Mouse (Mus musculus) embryonic facial prominence, embryonic 14.5 days (tissue): ENCODE data around the gene Zc3h18. TPM values are rescaled to one million over a fixed set of nuclear protein-coding genes. Genes with fewer than 3 reads are reported as not detected.
A peak's percentile ranks its signal among the peaks of the same experiment; 100 is the strongest.

ENCODE experiments used
- ATAC-seq: fragments of 200-750 bp; cut with Nextera tagmentation; 2 replicates; pipeline ENCODE4 v1.8.0; 2017; ENCODE audit warnings: low read depth, moderate number of reproducible peaks, moderate TSS enrichment
- DNase-seq: peaks from one replicate; pipeline ENCODE4 v3.0.0-alpha.2; 2015; ENCODE audit warnings: low spot score
- H3K27ac ChIP-seq: fragments of 300-500 bp; sonication (generic); replicated peaks from 2 replicates; pipeline ENCODE4 v1.5.1; 2014; ENCODE audit warnings: low read depth, mild to moderate bottlenecking, low read length, moderate library complexity
- H3K27me3 ChIP-seq: fragments of 300-500 bp; sonication (generic); replicated peaks from 2 replicates; pipeline ENCODE4 v1.6.1; 2014; ENCODE audit warnings: low read length; ENCODE audit not compliant: control insufficient read depth, insufficient read depth
- H3K36me3 ChIP-seq: fragments of 300-500 bp; sonication (generic); 2 replicates; pipeline ENCODE4 v1.6.1; 2014; ENCODE audit warnings: low read length, mixed read lengths; ENCODE audit not compliant: control insufficient read depth, insufficient read depth
- H3K4me1 ChIP-seq: fragments of 300-500 bp; sonication (generic); 2 replicates; pipeline ENCODE4 v1.6.1; 2014; ENCODE audit warnings: antibody characterized with exemption, low read length; ENCODE audit not compliant: control insufficient read depth, insufficient read depth
- H3K4me2 ChIP-seq: fragments of 300-500 bp; sonication (generic); 2 replicates; pipeline ENCODE4 v1.6.1; 2014; ENCODE audit warnings: low read depth, mild to moderate bottlenecking, low read length, moderate library complexity, mixed read lengths
- H3K4me3 ChIP-seq: fragments of 300-500 bp; sonication (generic); 2 replicates; pipeline ENCODE4 v1.5.1; 2014; ENCODE audit warnings: low read depth, mild to moderate bottlenecking, low read length
- H3K9ac ChIP-seq: fragments of 300-500 bp; sonication (generic); 2 replicates; pipeline ENCODE4 v1.6.1; 2014; ENCODE audit warnings: low read depth, mild to moderate bottlenecking, low read length, moderate library complexity, mixed read lengths
- H3K9me3 ChIP-seq: fragments of 300-500 bp; sonication (generic); 2 replicates; pipeline ENCODE4 v1.6.1; 2016; ENCODE audit warnings: low read length; ENCODE audit not compliant: control insufficient read depth
- WGBS: fragments of 180-500 bp; shearing (Covaris S2); extraction: QIAGEN DNeasy Blood & Tissue Kit; methylation state at CpG from one replicate; pipeline ENCODE4 v1.1.7; 2014; 5-methylcytosine and 5-hydroxymethylcytosine counted together
- polyA plus RNA-seq: library from polyadenylated mRNA; unstranded; fragments of >200 nt; fragmentation: Nextera tagmentation; extraction: Ambion mirVana; gene quantifications from 2 replicates; pipeline ENCODE4 v1.2.1, GENCODE M21; 2014

Gene Zc3h18
- polyA plus RNA-seq, 1 experiment from 2014 or later: 30.9 TPM

GRCm38 (mm10) chr8:122432443-122433268, 56.2 kb downstream of the Zc3h18 start, which contains the start of gene Cyba:
TSS of gene Cyba (minus strand) at chr8:122432930.
- peak within 1 kb of the TSS; percentile 53; the same call in 1 of the 2 replicates for H3K27ac ChIP-seq
- H3K36me3 ChIP-seq: peaks cover 34% of the 10 kb centered on the region
- no peaks in the 10 kb centered on the region for H3K9me3 ChIP-seq
- H3K9ac ChIP-seq: peak within 1 kb of the TSS; percentile 75
- peaks cover 7% of the 10 kb centered on the region for H3K4me1 ChIP-seq
- H3K4me3 ChIP-seq: peak within 1 kb of the TSS; percentile 51
- 7% methylated on average over 30 of the region's 45 CpGs for WGBS
- ATAC-seq (peak; percentile 86), DNase-seq (peak; percentile 74)
- H3K27me3 ChIP-seq: no peaks in the 10 kb centered on the region
- peak within 1 kb of the TSS; percentile 77 for H3K4me2 ChIP-seq

- no peak overlapping the region for H3K4me3 ChIP-seq
- H3K27ac ChIP-seq: no peak overlapping the region
- H3K4me2 ChIP-seq: peak overlapping the region; percentile 77; the same call in 1 of the 2 replicates
- H3K4me1 ChIP-seq: peaks cover 7% of the 10 kb centered on the region
- no peaks in the 10 kb centered on the region for H3K9me3 ChIP-seq
- no peaks in the 10 kb centered on the region for H3K27me3 ChIP-seq
- 65% methylated on average over 11 of the region's 11 CpGs for WGBS
- peaks cover 40% of the 10 kb centered on the region for H3K36me3 ChIP-seq
- DNase-seq: no peak
- peak overlapping the region; percentile 75; the same call in 1 of the 2 replicates for H3K9ac ChIP-seq
- peak; percentile 51 for ATAC-seq
Measured at GRCm38 (mm10) chr8:122433269-122433905, 57.0 kb downstream of the Zc3h18 start.

GRCm38 (mm10) chr8:122435375-122435774, 59.0 kb downstream of the Zc3h18 start:
- ATAC-seq (no peak), DNase-seq (no peak)
- Histone ChIP-seq H3K4me2 (no peak overlapping the region), H3K9me3 (no peaks in the 10 kb centered on the region), H3K4me1 (peaks cover 7% of the 10 kb centered on the region), H3K9ac (no peak overlapping the region), H3K27me3 (no peaks in the 10 kb centered on the region), H3K27ac (no peak overlapping the region), H3K4me3 (no peak overlapping the region), H3K36me3 (peaks cover 48% of the 10 kb centered on the region)
- 83% methylated on average over 6 of the region's 6 CpGs for WGBS

GRCm38 (mm10) chr8:122436146-122436545, 59.7 kb downstream of the Zc3h18 start:
- H3K4me3 ChIP-seq: no peak overlapping the region
- 93% methylated on average over 9 of the region's 9 CpGs for WGBS
- H3K36me3 ChIP-seq: peaks cover 48% of the 10 kb centered on the region
- no peaks in the 10 kb centered on the region for H3K27me3 ChIP-seq
- no peak overlapping the region for H3K27ac ChIP-seq
- H3K9ac ChIP-seq: no peak overlapping the region
- H3K4me2 ChIP-seq: no peak overlapping the region
- ATAC-seq (no peak), DNase-seq (no peak)
- H3K4me1 ChIP-seq: peaks cover 7% of the 10 kb centered on the region
- no peaks in the 10 kb centered on the region for H3K9me3 ChIP-seq

GRCm38 (mm10) chr8:122436586-122437125, 60.2 kb downstream of the Zc3h18 start:
- H3K27ac ChIP-seq: no peak overlapping the region
- DNase-seq (no peak), ATAC-seq (no peak)
- no peaks in the 10 kb centered on the region for H3K9me3 ChIP-seq
- WGBS: 87% methylated on average over 13 of the region's 20 CpGs
- H3K36me3 ChIP-seq: peaks cover 48% of the 10 kb centered on the region
- peaks cover 4% of the 10 kb centered on the region for H3K4me1 ChIP-seq
- H3K27me3 ChIP-seq: no peaks in the 10 kb centered on the region
- no peak overlapping the region for H3K4me2 ChIP-seq
- no peak overlapping the region for H3K9ac ChIP-seq
- no peak overlapping the region for H3K4me3 ChIP-seq

- WGBS: 83% methylated on average over 13 of the region's 13 CpGs
- Histone ChIP-seq H3K4me3 (no peak overlapping the region), H3K36me3 (peaks cover 48% of the 10 kb centered on the region), H3K9ac (no peak overlapping the region), H3K27ac (no peak overlapping the region), H3K4me1 (peaks cover 5% of the 10 kb centered on the region), H3K27me3 (no peaks in the 10 kb centered on the region), H3K9me3 (no peaks in the 10 kb centered on the region), H3K4me2 (no peak overlapping the region)
- no peak for DNase-seq
- ATAC-seq: no peak
Measured at GRCm38 (mm10) chr8:122437708-122438331, 61.4 kb downstream of the Zc3h18 start.

- no peak overlapping the region for H3K9ac ChIP-seq
- H3K36me3 ChIP-seq: peaks cover 42% of the 10 kb centered on the region
Measured at GRCm38 (mm10) chr8:122439336-122439735, 62.9 kb downstream of the Zc3h18 start.

GRCm38 (mm10) chr8:122441326-122441725, 64.9 kb downstream of the Zc3h18 start:
- Histone ChIP-seq H3K9me3 (no peaks in the 10 kb centered on the region), H3K9ac (0 out of 2 replicates have a peak overlapping the region, but pooled peaks have one; percentile 30), H3K36me3 (peaks cover 24% of the 10 kb centered on the region), H3K4me3 (no peak overlapping the region), H3K27ac (no peak overlapping the region), H3K4me2 (no peak overlapping the region), H3K4me1 (peaks cover 15% of the 10 kb centered on the region), H3K27me3 (no peaks in the 10 kb centered on the region)
- ATAC-seq (no peak), DNase-seq (no peak)
- 100% methylated on average over 1 of the region's 1 CpGs for WGBS

More at GRCm38 (mm10) chr8:122439336-122439735, 62.9 kb downstream of the Zc3h18 start:
- H3K9me3 ChIP-seq: no peaks in the 10 kb centered on the region
- DNase-seq (no peak), ATAC-seq (no peak)
- H3K27me3 ChIP-seq: no peaks in the 10 kb centered on the region
- no peak overlapping the region for H3K4me3 ChIP-seq
- peaks cover 5% of the 10 kb centered on the region for H3K4me1 ChIP-seq
- 94% methylated on average over 16 of the region's 16 CpGs for WGBS
- no peak overlapping the region for H3K4me2 ChIP-seq
- no peak overlapping the region for H3K27ac ChIP-seq
